Mouse (Mus musculus): Measurements from ENCODE around the gene Ak8.

- TF ChIP-seq CTCF (IDR thresholded peaks at IDR 0.05; ENCODE audit: insufficient read depth, low read length) (no peak), POLR2A (IDR thresholded peaks at IDR 0.05; ENCODE audit: borderline replicate concordance, extremely low read depth, low read depth, low read length) (no peak)
Observed at GRCm38 (mm10) chr2:28796298-28796697, 96.3 kb downstream of the Ak8 start.
